ENCODE assay signal across 16 mouse cellular contexts in genomic region chr5:103701466-103701865, GRCm38 (mm10). TPM values are rescaled to one million over a fixed set of nuclear protein-coding genes. Genes with fewer than 3 reads are reported as not detected.
A peak's percentile ranks its signal among the peaks of the same experiment; 100 is the strongest.
DNase-seq lines count a peak whose midpoint lies in the region; ATAC-seq lines count a peak whose summit lies in the region.
"Had no signal": no experiment of that assay in that cellular context is flagged by ENCODE, and none has a peak within 500 bp of the region (broad histone marks: within the 10 kb centered on the region; RNA-seq: fewer than 3 reads in every experiment).

No protein-coding gene starts in this region.

- WGBS in liver, embryonic 12.5 days (ENCODE audit: insufficient replicate concordance): 60% methylated on average over 3 of the region's 3 CpGs
- 65% methylated on average over 3 of the region's 3 CpGs for WGBS in heart, embryonic 12.5 days

- no peak overlapping the region for H3K4me2 ChIP-seq in liver, embryonic 12.5 days
- no peak overlapping the region for H3K4me2 ChIP-seq in heart, embryonic 12.5 days
- H3K4me2 ChIP-seq: embryonic facial prominence, embryonic 13.5 days; neural tube, embryonic 13.5 days had no signal

- H3K27ac ChIP-seq in liver, embryonic 12.5 days: no peak overlapping the region
- H3K27ac ChIP-seq in heart, embryonic 12.5 days (ENCODE audit: poor library complexity, severe bottlenecking): no peak overlapping the region
- H3K27ac ChIP-seq: embryonic facial prominence, embryonic 13.5 days; neural tube, embryonic 13.5 days had no signal

- peaks cover 37% of the 10 kb centered on the region for H3K27me3 ChIP-seq in liver, embryonic 12.5 days (replicated peaks)
- H3K27me3 ChIP-seq in heart, embryonic 12.5 days (replicated peaks): peaks cover 2% of the 10 kb centered on the region
- H3K27me3 ChIP-seq: embryonic facial prominence, embryonic 13.5 days; neural tube, embryonic 13.5 days; Patski had no signal

- H3K4me1 ChIP-seq in liver, embryonic 12.5 days: no peaks in the 10 kb centered on the region
- H3K4me1 ChIP-seq in heart, embryonic 12.5 days (replicated peaks): peaks cover 8% of the 10 kb centered on the region; the same call in 1 of the 2 replicates
- H3K4me1 ChIP-seq: neural tube, embryonic 13.5 days had no signal

- no peaks in the 10 kb centered on the region for H3K9me3 ChIP-seq in liver, embryonic 12.5 days (replicated peaks)
- H3K9me3 ChIP-seq in heart, embryonic 12.5 days (replicated peaks): 0 out of 2 replicates have a peak, but pooled peaks cover 1% of the 10 kb centered on the region
- H3K9me3 ChIP-seq: embryonic facial prominence, embryonic 13.5 days; neural tube, embryonic 13.5 days had no signal

- DNase-seq in liver (peak; percentile 55), A20 (ENCODE audit: low read depth, low spot score) (peak; percentile 65), ES-CJ7 (ENCODE audit: low read depth, low spot score) (peak; percentile 79)
- no peak for DNase-seq in Muller cell, postnatal 12 days (ENCODE audit: inconsistent ontology term)
- DNase-seq: adrenal gland, postnatal 25 days; cerebellum, adult 8-10 months; heart, postnatal 4 days; kidney, adult 9 months had no signal

- H3K36me3 ChIP-seq in liver, embryonic 12.5 days: no peaks in the 10 kb centered on the region
- H3K36me3 ChIP-seq in heart, embryonic 12.5 days: no peaks in the 10 kb centered on the region
- H3K36me3 ChIP-seq: embryonic facial prominence, embryonic 13.5 days; neural tube, embryonic 13.5 days had no signal

- no peak for ATAC-seq in liver, embryonic 12.5 days
- ATAC-seq in granulocyte monocyte progenitor cell, adult 5-6 weeks (replicated peaks; ENCODE audit: poor library complexity, severe bottlenecking): peak; percentile 31
- no peak for ATAC-seq in heart, embryonic 12.5 days (ENCODE audit: insufficient number of reproducible peaks, low FRiP score)
- ATAC-seq: forebrain, embryonic 16.5 days; Patski had no signal

- H3K4me3 ChIP-seq in liver, embryonic 12.5 days: no peak overlapping the region
- H3K4me3 ChIP-seq in heart, embryonic 12.5 days: no peak overlapping the region
- H3K4me3 ChIP-seq: embryonic facial prominence, embryonic 13.5 days; neural tube, embryonic 13.5 days had no signal

- H3K9ac ChIP-seq in liver, embryonic 12.5 days: no peak overlapping the region
- no peak overlapping the region for H3K9ac ChIP-seq in heart, embryonic 12.5 days
- H3K9ac ChIP-seq: embryonic facial prominence, embryonic 13.5 days; neural tube, embryonic 13.5 days had no signal

RNA-seq across cellular contexts. Expression of gene Aff1, which starts 9.3 kb away (rescaled TPM):
- polyA plus RNA-seq in liver, embryonic 12.5 days (2016; fragmentation: Nextera tagmentation; extraction: Ambion mirVana): 17.0 and 19.5 TPM in 2 replicates
- total RNA-seq in granulocyte monocyte progenitor cell, adult 5-6 weeks (2014; fragmentation: Nextera tagmentation): 93.5 and 127 TPM in 2 replicates
- total RNA-seq in granulocyte monocyte progenitor cell, adult 5-6 weeks (2017): 36.1 and 37.4 TPM in 2 replicates
- polyA plus RNA-seq in heart, embryonic 12.5 days (2016; fragmentation: Nextera tagmentation; extraction: Ambion mirVana): 11.4 and 13.4 TPM in 2 replicates

RNA-seq across cellular contexts. Expression of gene 1700016H13Rik, which starts 45.7 kb away (rescaled TPM):
- polyA plus RNA-seq in liver, embryonic 12.5 days (2016; fragmentation: Nextera tagmentation; extraction: Ambion mirVana): not detected in 2 replicates
- not detected in 2 replicates for total RNA-seq in granulocyte monocyte progenitor cell, adult 5-6 weeks (2014; fragmentation: Nextera tagmentation)
- 0.93 TPM in 1 of 2 replicates, not detected in the other for total RNA-seq in granulocyte monocyte progenitor cell, adult 5-6 weeks (2017)
- polyA plus RNA-seq in heart, embryonic 12.5 days (2016; fragmentation: Nextera tagmentation; extraction: Ambion mirVana): 0.18 and 0.26 TPM in 2 replicates
- total RNA-seq: adrenal gland, postnatal 25 days; layer of hippocampus, postnatal 14 days had no signal
- polyA plus RNA-seq: neural tube, embryonic 13.5 days; Patski had no signal
